Mouse (Mus musculus): Measurements from ENCODE around the gene Carmil3.

- no peak for TF ChIP-seq CTCF (IDR thresholded peaks at IDR 0.05; ENCODE audit: borderline replicate concordance, extremely low read depth, insufficient read depth, insufficient read length)
- no peak for TF ChIP-seq POLR2A (IDR thresholded peaks at IDR 0.05; ENCODE audit: borderline replicate concordance, extremely low read depth, insufficient read depth, insufficient read length, poor library complexity, severe bottlenecking)
Observed at GRCm38 (mm10) chr14:55524062-55524461, 33.6 kb downstream of the Carmil3 start.
